Mouse (Mus musculus) intestine, postnatal 0 days (tissue): Measurements from ENCODE around the gene F930015N05Rik. TPM values are rescaled to one million over a fixed set of nuclear protein-coding genes. Genes with fewer than 3 reads are reported as not detected.

Experiments used
- ATAC-seq: fragments of 200-750 bp; cut with Nextera tagmentation; 2 replicates; pipeline ENCODE4 v1.8.0; 2017; ENCODE audit warnings: mild to moderate bottlenecking, moderate TSS enrichment, moderate library complexity
- H3K27ac ChIP-seq: fragments of 300-500 bp; sonication (generic); 2 replicates; pipeline ENCODE4 v1.5.1; 2014; ENCODE audit warnings: mild to moderate bottlenecking, low read depth, low read length, moderate library complexity
- H3K27me3 ChIP-seq: fragments of 300-500 bp; sonication (generic); replicated peaks from 2 replicates; pipeline ENCODE4 v1.6.1; 2014; ENCODE audit warnings: low read length, mixed read lengths; ENCODE audit not compliant: control insufficient read depth, insufficient read depth
- H3K36me3 ChIP-seq: fragments of 300-500 bp; sonication (generic); 2 replicates; pipeline ENCODE4 v1.6.1; 2014; ENCODE audit warnings: mild to moderate bottlenecking, moderate library complexity; ENCODE audit not compliant: control insufficient read depth, insufficient read depth
- H3K4me1 ChIP-seq: fragments of 300-500 bp; sonication (generic); replicated peaks from 2 replicates; pipeline ENCODE4 v1.6.1; 2014; ENCODE audit warnings: antibody characterized with exemption, low read length, mixed read lengths; ENCODE audit not compliant: control insufficient read depth, insufficient read depth
- H3K4me2 ChIP-seq: fragments of 300-500 bp; sonication (generic); replicated peaks from 2 replicates; pipeline ENCODE4 v1.6.1; 2014; ENCODE audit warnings: low read depth, mild to moderate bottlenecking, moderate library complexity
- H3K4me3 ChIP-seq: fragments of 300-500 bp; sonication (generic); 2 replicates; pipeline ENCODE4 v1.5.1; 2014; ENCODE audit warnings: low read depth, low read length
- H3K9ac ChIP-seq: fragments of 300-500 bp; sonication (generic); 2 replicates; pipeline ENCODE4 v1.6.1; 2014; ENCODE audit warnings: mild to moderate bottlenecking, low read depth, low read length
- H3K9me3 ChIP-seq: fragments of 300-500 bp; sonication (generic); 2 replicates; pipeline ENCODE4 v1.6.1; 2016; ENCODE audit warnings: mixed run types; ENCODE audit not compliant: control insufficient read depth
- CTCF ChIP-seq: sonication (generic); IDR thresholded peaks from 2 replicates; pipeline ENCODE4 v1.5.1; 2016; ENCODE audit warnings: low read depth, mild to moderate bottlenecking, control low read depth, antibody characterized with exemption, moderate library complexity
- WGBS: fragments of 180-500 bp; shearing (Covaris S2); extraction: QIAGEN DNeasy Blood & Tissue Kit; methylation state at CpG from one replicate; pipeline ENCODE4 v1.1.7; 2014; 5-methylcytosine and 5-hydroxymethylcytosine counted together
- polyA plus RNA-seq: library from polyadenylated mRNA; unstranded; fragments of >200 nt; fragmentation: Nextera tagmentation; extraction: Ambion mirVana; gene quantifications from 2 replicates; pipeline ENCODE4 v1.2.1, GENCODE M21; 2015

F930015N05Rik gene
- polyA plus RNA-seq, 1 experiment from 2014 or later, result not detected

DNA sequence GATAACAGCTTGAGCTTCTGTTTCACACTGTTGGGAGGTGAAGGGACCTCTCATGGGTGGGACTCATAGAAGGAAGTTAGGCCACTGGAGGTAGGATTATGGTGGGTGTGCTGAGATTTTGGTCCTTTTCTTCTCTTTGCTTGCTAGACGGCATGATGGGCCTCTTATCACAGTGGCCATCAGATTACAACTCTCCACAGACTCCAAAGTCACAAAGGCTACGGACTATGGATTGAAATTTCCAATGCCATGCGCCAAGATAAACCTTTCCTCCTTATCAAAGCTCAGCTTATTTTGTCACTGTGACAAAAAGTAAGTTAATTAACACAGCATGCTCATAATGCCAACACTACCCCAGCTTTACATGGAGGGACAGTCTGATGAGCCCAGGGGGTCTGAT, 38.8 kb downstream of the F930015N05Rik start:
- H3K27ac ChIP-seq, result no peak overlapping the region
- ATAC-seq, result no peak
- H3K36me3 ChIP-seq, result no peaks in the 10 kb centered on the region
- H3K9ac ChIP-seq, result no peak overlapping the region
- H3K4me2 ChIP-seq, result no peak overlapping the region
- H3K4me3 ChIP-seq, result no peak overlapping the region
- no peak for TF ChIP-seq CTCF
- H3K27me3 ChIP-seq, result no peaks in the 10 kb centered on the region
- no peaks in the 10 kb centered on the region for H3K9me3 ChIP-seq
- WGBS, result 57% methylated on average over 3 of the region's 3 CpGs
- no peaks in the 10 kb centered on the region for H3K4me1 ChIP-seq

DNA sequence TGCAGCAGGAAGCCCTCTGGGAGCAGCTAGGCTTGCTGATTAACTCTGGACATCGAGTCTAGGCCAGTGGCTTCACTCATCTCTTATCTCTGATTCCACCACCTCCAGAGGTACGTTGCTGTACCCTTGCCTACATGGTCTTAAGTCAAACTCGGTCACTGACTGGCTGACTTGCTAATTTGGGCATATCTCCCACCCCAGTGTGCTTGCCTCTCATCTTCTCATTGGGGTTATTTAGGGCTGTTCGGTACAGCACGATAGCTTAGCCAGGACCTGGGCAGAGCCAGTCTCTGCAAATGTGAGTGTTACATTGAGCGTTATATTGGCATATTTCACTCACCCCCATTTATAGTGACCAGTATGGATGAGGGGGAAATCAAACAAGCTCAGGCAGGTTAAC, 39.5 kb downstream of the F930015N05Rik start:
- Histone ChIP-seq H3K27me3 (no peaks in the 10 kb centered on the region), H3K4me2 (no peak overlapping the region), H3K9me3 (no peaks in the 10 kb centered on the region), H3K4me1 (no peaks in the 10 kb centered on the region), H3K27ac (no peak overlapping the region), H3K9ac (no peak overlapping the region), H3K4me3 (no peak overlapping the region), H3K36me3 (no peaks in the 10 kb centered on the region)
- WGBS, result 68% methylated on average over 6 of the region's 6 CpGs
- no peak for TF ChIP-seq CTCF
- ATAC-seq, result no peak

DNA sequence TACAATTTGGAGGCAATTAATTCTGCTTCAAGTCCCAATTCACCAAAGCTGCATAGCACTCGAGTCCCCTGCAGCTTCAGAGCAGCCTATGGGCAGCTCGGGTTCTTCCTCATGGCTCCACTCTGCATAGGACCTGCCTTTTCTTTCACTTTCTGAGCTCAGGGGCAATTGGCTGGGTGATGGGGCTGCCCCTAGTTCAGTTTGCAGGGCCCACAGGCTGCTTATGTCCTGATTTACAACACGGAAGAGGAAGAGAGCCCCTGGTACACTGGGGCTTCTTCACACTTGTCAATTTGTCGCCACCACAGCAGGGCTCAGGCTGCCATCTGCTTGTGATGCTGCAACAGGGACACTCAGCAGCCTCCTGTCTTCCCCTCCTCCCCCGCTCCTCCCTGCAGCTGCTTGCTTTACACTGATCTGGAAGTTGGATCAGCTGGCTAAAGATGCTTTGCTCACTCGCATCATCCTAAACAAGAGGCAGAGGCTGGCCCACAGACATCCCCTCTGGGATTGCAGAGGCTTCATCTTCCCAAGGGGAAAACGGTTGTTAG, 40.0 kb downstream of the F930015N05Rik start:
- Histone ChIP-seq H3K9ac (no peak overlapping the region), H3K4me2 (no peak overlapping the region; the same call in 1 of the 2 replicates)
- 23% methylated on average over 7 of the region's 7 CpGs for WGBS

DNA sequence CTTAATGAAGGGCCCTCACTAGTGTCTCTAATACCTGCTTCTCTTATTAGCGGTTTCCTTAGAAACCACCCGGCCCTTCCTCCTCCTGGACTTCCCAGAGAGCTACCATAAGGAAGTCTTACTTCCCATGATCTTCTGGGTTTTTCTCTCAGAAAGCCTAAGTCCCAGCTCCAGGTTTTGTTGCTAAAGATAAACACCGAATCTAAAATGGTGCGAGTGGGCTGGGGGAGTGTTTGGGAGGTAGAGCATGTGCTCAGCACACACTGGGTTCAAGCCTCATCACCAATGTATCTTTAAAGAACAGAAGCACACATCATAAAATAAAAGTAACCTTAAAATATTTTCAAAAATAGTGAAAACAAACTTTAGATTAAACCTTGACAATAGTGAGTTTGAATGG, 50.1 kb downstream of the F930015N05Rik start:
- Histone ChIP-seq H3K4me1 (no peaks in the 10 kb centered on the region), H3K36me3 (no peaks in the 10 kb centered on the region), H3K27ac (no peak overlapping the region), H3K9ac (no peak overlapping the region), H3K4me2 (no peak overlapping the region), H3K4me3 (no peak overlapping the region), H3K27me3 (no peaks in the 10 kb centered on the region), H3K9me3 (no peaks in the 10 kb centered on the region)
- TF ChIP-seq CTCF, result no peak
- 88% methylated on average over 4 of the region's 4 CpGs for WGBS
- no peak for ATAC-seq

More for the DNA sequence above, 40.0 kb downstream of the F930015N05Rik start:
- Histone ChIP-seq H3K36me3 (no peaks in the 10 kb centered on the region), H3K4me1 (no peaks in the 10 kb centered on the region), H3K4me3 (no peak overlapping the region), H3K27ac (no peak overlapping the region), H3K27me3 (no peaks in the 10 kb centered on the region), H3K9me3 (no peaks in the 10 kb centered on the region)
- no peak for ATAC-seq
- no peak for TF ChIP-seq CTCF

Other genes starting within 250 kb of the F930015N05Rik start
- gene Hs3st3a1, start 1.3 kb downstream of the F930015N05Rik start, polyA plus RNA-seq, result 0.30 and 0.35 TPM in 2 replicates